Mouse (Mus musculus) brain, adult 2 months (tissue): ENCODE data around the gene Mapt.
A peak's percentile ranks its signal among the peaks of the same experiment; 100 is the strongest.
"Not testable (repeated sequence)": the region's sequence is repeated elsewhere in the genome, so short reads cannot be mapped to it uniquely, and the experiment has no call there.

Experiments used
- DNase-seq: peaks from one replicate; pipeline ENCODE4 v3.0.0; 2011; ENCODE audit warnings: low read depth, low spot score

Mapt gene

GRCm38 (mm10) chr11:104231041-104231911 is at the start of gene Mapt:
Gene Mapt, plus strand, starts transcription at chr11:104231390.
- DNase-seq: peak; percentile 97

GRCm38 (mm10) chr11:104182141-104182540 is 49.0 kb upstream of the Mapt start:
- peak; percentile 73 for DNase-seq

- DNase-seq: no peak
Observed at GRCm38 (mm10) chr11:104186135-104186836, 44.9 kb upstream of the Mapt start, which contains the start of gene Sppl2c. Gene Sppl2c, plus strand, starts transcription at chr11:104186327.

- no peak for DNase-seq
Observed at GRCm38 (mm10) chr11:104186837-104187150, 44.4 kb upstream of the Mapt start.

- DNase-seq: peak; percentile 53
Observed at GRCm38 (mm10) chr11:104187766-104188165, 43.4 kb upstream of the Mapt start.

GRCm38 (mm10) chr11:104190008-104190407 is 41.2 kb upstream of the Mapt start:
- DNase-seq: peak; percentile 95

GRCm38 (mm10) chr11:104195382-104195781 is 35.8 kb upstream of the Mapt start:
- no peak for DNase-seq

- DNase-seq: peak; percentile 97
Observed at GRCm38 (mm10) chr11:104195791-104196190, 35.4 kb upstream of the Mapt start.

GRCm38 (mm10) chr11:104197861-104198260 is 33.3 kb upstream of the Mapt start:
- DNase-seq: no peak

GRCm38 (mm10) chr11:104203271-104203670 is 27.9 kb upstream of the Mapt start:
- DNase-seq: no peak

GRCm38 (mm10) chr11:104206573-104206972 is 24.6 kb upstream of the Mapt start:
- no peak for DNase-seq

- DNase-seq: no peak
Observed at GRCm38 (mm10) chr11:104209041-104209440, 22.1 kb upstream of the Mapt start.

- DNase-seq: peak; percentile 76
Observed at GRCm38 (mm10) chr11:104211251-104211650, 19.9 kb upstream of the Mapt start.

GRCm38 (mm10) chr11:104214128-104214527 is 17.1 kb upstream of the Mapt start:
- not testable (repeated sequence) for DNase-seq

- peak; percentile 73 for DNase-seq
Observed at GRCm38 (mm10) chr11:104218075-104218474, 13.1 kb upstream of the Mapt start.

- peak; percentile 85 for DNase-seq
Observed at GRCm38 (mm10) chr11:104220291-104220690, 10.9 kb upstream of the Mapt start.

- DNase-seq: no peak
Observed at GRCm38 (mm10) chr11:104221751-104222150, 9.4 kb upstream of the Mapt start.

- no peak for DNase-seq
Observed at GRCm38 (mm10) chr11:104223301-104223700, 7.9 kb upstream of the Mapt start.

- no peak for DNase-seq
Observed at GRCm38 (mm10) chr11:104229391-104229790, 1.8 kb upstream of the Mapt start.

- peak; percentile 64 for DNase-seq
Observed at GRCm38 (mm10) chr11:104230066-104230778, 968 bp upstream of the Mapt start.

- DNase-seq: peak; percentile 83
Observed at GRCm38 (mm10) chr11:104232141-104233061, 1.2 kb downstream of the Mapt start.
